Mouse (Mus musculus) neural tube, embryonic 12.5 days (tissue): ENCODE results near the gene Chd3. TPM values are rescaled to one million over a fixed set of nuclear protein-coding genes. Genes with fewer than 3 reads are reported as not detected.
"Not testable (repeated sequence)": the region's sequence is repeated elsewhere in the genome, so short reads cannot be mapped to it uniquely, and the experiment has no call there.

Experiments used
- ATAC-seq: fragments of 200-750 bp; cut with Nextera tagmentation; 2 replicates; pipeline ENCODE4 v1.8.0; 2017; ENCODE audit warnings: low read depth, mild to moderate bottlenecking, moderate TSS enrichment, moderate library complexity; ENCODE audit not compliant: low FRiP score
- H3K27ac ChIP-seq: fragments of 300-500 bp; sonication (generic); 2 replicates; pipeline ENCODE4 v1.5.1; 2016
- H3K27me3 ChIP-seq: fragments of 300-500 bp; sonication (generic); replicated peaks from 2 replicates; pipeline ENCODE4 v1.6.1; 2016; ENCODE audit warnings: mild to moderate bottlenecking
- H3K36me3 ChIP-seq: fragments of 300-500 bp; sonication (generic); 2 replicates; pipeline ENCODE4 v1.6.1; 2016; ENCODE audit warnings: mild to moderate bottlenecking
- H3K4me1 ChIP-seq: fragments of 300-500 bp; sonication (generic); 2 replicates; pipeline ENCODE4 v1.6.1; 2016
- H3K4me2 ChIP-seq: fragments of 300-500 bp; sonication (generic); replicated peaks from 2 replicates; pipeline ENCODE4 v1.6.1; 2016; ENCODE audit warnings: mild to moderate bottlenecking
- H3K4me3 ChIP-seq: fragments of 300-500 bp; sonication (generic); 2 replicates; pipeline ENCODE4 v1.5.1; 2016
- H3K9ac ChIP-seq: fragments of 300-500 bp; sonication (generic); 2 replicates; pipeline ENCODE4 v1.6.1; 2016; ENCODE audit warnings: mild to moderate bottlenecking
- H3K9me3 ChIP-seq: fragments of 300-500 bp; sonication (generic); 2 replicates; pipeline ENCODE4 v1.6.1; 2016; ENCODE audit warnings: mild to moderate bottlenecking
- WGBS: fragments of 180-500 bp; shearing (Covaris S2); methylation state at CpG from one replicate; pipeline ENCODE4 v1.1.7; 2016; 5-methylcytosine and 5-hydroxymethylcytosine counted together
- polyA plus RNA-seq: library from polyadenylated mRNA; unstranded; fragments of >200 nt; fragmentation: Nextera tagmentation; extraction: Ambion mirVana; gene quantifications from 2 replicates; pipeline ENCODE4 v1.2.1, GENCODE M21; 2016

The Chd3 gene
- polyA plus RNA-seq, 1 experiment from 2014 or later = 87.1 TPM

GRCm38 (mm10) chr11:69395634-69396373 is 26.6 kb upstream of the Chd3 start:
- Histone ChIP-seq H3K27me3 (peaks cover 15% of the 10 kb centered on the region), H3K9me3 (no peaks in the 10 kb centered on the region), H3K36me3 (peaks cover 22% of the 10 kb centered on the region), H3K9ac (peak overlapping the region; percentile 82), H3K4me3 (peak overlapping the region; percentile 73), H3K4me2 (peak overlapping the region; percentile 79), H3K27ac (peak overlapping the region; percentile 85; the same call in 1 of the 2 replicates), H3K4me1 (peaks cover 38% of the 10 kb centered on the region)
- peak; percentile 86 for ATAC-seq
- under 1% methylated on average over 48 of the region's 48 CpGs for WGBS

- Histone ChIP-seq H3K27ac (peak within 1 kb of the TSS; percentile 85; the same call in 1 of the 2 replicates), H3K9ac (peak within 1 kb of the TSS; percentile 82), H3K4me3 (peak within 1 kb of the TSS; percentile 73), H3K36me3 (peaks cover 16% of the 10 kb centered on the region), H3K4me2 (peak within 1 kb of the TSS; percentile 79), H3K4me1 (peaks cover 38% of the 10 kb centered on the region)
- ATAC-seq = peak; percentile 74
- H3K9me3 ChIP-seq, H3K27me3 ChIP-seq: not testable (repeated sequence)
- under 1% methylated on average over 24 of the region's 24 CpGs for WGBS
Measured at GRCm38 (mm10) chr11:69395235-69395633, 26.0 kb upstream of the Chd3 start, which contains the start of the genes Naa38 and Cyb5d1. Gene Naa38 (plus strand): TSS chr11:69395487. Gene Cyb5d1 (minus strand): TSS chr11:69395631.

DNA sequence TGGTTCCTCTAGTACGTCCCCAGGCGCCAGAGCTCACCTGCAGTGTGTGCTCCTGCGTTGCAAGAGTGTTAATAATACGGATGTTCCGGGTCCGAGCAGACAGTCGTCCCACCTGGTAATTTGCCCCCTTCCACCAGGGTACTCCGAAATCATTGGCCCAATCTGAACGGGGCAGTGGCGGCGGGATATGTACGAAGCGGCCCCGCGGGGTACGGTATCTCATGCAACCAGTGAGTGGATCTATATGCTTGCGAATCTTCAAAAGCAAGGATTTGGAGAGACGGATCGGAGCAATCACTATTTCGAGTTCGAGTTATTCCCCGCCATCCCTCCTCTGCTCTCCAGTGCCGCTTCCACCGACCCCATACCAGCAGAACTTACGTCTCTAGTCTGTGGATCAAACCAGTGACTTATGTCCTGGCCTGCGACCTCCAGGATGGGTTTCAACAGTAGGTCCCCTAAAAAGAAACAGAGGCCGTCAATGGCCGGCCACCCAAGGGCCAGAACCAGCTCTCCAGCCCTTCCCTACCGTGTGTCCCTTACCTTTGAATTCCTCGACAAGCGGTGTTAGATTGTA is 25.5 kb upstream of the Chd3 start:
- peak overlapping the region; percentile 73 for H3K4me3 ChIP-seq
- not testable (repeated sequence) for H3K27ac ChIP-seq, H3K27me3 ChIP-seq, ATAC-seq, H3K9me3 ChIP-seq
- 2% methylated on average over 31 of the region's 31 CpGs for WGBS
- H3K4me1 ChIP-seq = peaks cover 32% of the 10 kb centered on the region
- H3K36me3 ChIP-seq = peaks cover 11% of the 10 kb centered on the region
- H3K4me2 ChIP-seq = peak overlapping the region; percentile 79
- H3K9ac ChIP-seq = peak overlapping the region; percentile 82

GRCm38 (mm10) chr11:69390400-69391034 is 21.3 kb upstream of the Chd3 start:
- ATAC-seq = no peak
- 54% methylated on average over 10 of the region's 10 CpGs for WGBS

GRCm38 (mm10) chr11:69389531-69390399 is 20.6 kb upstream of the Chd3 start:
- no peak for ATAC-seq
- Histone ChIP-seq H3K36me3 (peaks cover 3% of the 10 kb centered on the region; the same call in 1 of the 2 replicates), H3K9me3 (no peaks in the 10 kb centered on the region), H3K9ac (no peak overlapping the region), H3K4me2 (0 out of 2 replicates have a peak overlapping the region, but pooled peaks have one; percentile 9), H3K27ac (no peak overlapping the region), H3K27me3 (no peaks in the 10 kb centered on the region), H3K4me3 (no peak overlapping the region), H3K4me1 (peaks cover 4% of the 10 kb centered on the region)
- 63% methylated on average over 14 of the region's 14 CpGs for WGBS

More at GRCm38 (mm10) chr11:69390400-69391034, 21.3 kb upstream of the Chd3 start:
- Histone ChIP-seq H3K36me3 (peaks cover 3% of the 10 kb centered on the region; the same call in 1 of the 2 replicates), H3K27me3 (no peaks in the 10 kb centered on the region), H3K9ac (no peak overlapping the region), H3K4me1 (peaks cover 4% of the 10 kb centered on the region), H3K27ac (no peak overlapping the region), H3K4me2 (0 out of 2 replicates have a peak overlapping the region, but pooled peaks have one; percentile 9), H3K4me3 (no peak overlapping the region), H3K9me3 (no peaks in the 10 kb centered on the region)

DNA sequence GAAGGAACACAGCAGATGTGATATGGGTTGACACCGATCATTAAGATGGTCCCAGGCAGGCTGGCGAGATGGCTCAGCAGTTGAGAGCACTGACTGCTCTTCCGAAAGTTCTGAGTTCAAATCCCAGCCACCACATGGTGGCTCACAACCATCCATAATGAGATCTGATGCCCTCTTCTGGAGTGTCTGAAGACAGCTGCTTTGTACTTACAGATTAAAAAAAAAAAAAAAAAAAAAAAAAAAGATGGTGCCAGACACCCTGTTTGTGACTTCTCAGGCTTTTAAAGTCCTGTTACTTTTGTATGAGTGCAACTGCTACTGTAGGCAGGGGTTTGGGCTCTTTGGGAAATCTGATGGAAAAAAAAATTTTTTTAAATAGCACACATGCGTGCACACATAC is 19.5 kb upstream of the Chd3 start:
- no peaks in the 10 kb centered on the region for H3K9me3 ChIP-seq
- H3K4me1 ChIP-seq = no peaks in the 10 kb centered on the region
- no peak overlapping the region for H3K4me2 ChIP-seq
- 98% methylated on average over 4 of the region's 4 CpGs for WGBS
- no peak overlapping the region for H3K27ac ChIP-seq
- ATAC-seq = no peak
- no peak overlapping the region for H3K9ac ChIP-seq
- H3K27me3 ChIP-seq = no peaks in the 10 kb centered on the region
- peaks cover 3% of the 10 kb centered on the region; the same call in 1 of the 2 replicates for H3K36me3 ChIP-seq
- H3K4me3 ChIP-seq = no peak overlapping the region

DNA sequence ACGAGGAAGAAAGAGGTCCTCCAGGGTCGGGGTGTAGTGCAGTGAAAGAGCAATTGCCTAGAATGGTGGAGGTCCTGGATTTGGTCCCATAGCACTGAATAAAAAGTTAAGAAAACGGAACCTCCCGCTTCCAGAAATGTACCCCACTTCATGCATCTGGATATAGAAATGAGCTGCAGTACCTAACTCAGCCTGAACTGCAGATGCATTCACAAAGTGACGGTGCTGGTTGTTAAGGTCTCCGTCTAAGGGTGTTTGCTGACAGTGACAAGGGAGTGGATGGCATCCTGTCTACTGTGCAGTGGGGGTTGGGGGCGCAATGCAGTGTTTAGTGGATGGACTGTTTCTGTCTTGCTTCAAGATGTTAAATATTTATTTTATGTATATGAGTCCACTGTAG is 17.6 kb upstream of the Chd3 start:
- Histone ChIP-seq H3K27me3 (no peaks in the 10 kb centered on the region), H3K27ac (no peak overlapping the region), H3K9ac (no peak overlapping the region), H3K9me3 (no peaks in the 10 kb centered on the region), H3K4me1 (no peaks in the 10 kb centered on the region), H3K36me3 (no peaks in the 10 kb centered on the region), H3K4me2 (no peak overlapping the region), H3K4me3 (no peak overlapping the region)
- 85% methylated on average over 7 of the region's 7 CpGs for WGBS
- no peak for ATAC-seq

GRCm38 (mm10) chr11:69384979-69385378 is 15.8 kb upstream of the Chd3 start:
- Histone ChIP-seq H3K4me3 (no peak overlapping the region), H3K27me3 (no peaks in the 10 kb centered on the region), H3K4me2 (no peak overlapping the region), H3K4me1 (no peaks in the 10 kb centered on the region), H3K27ac (no peak overlapping the region), H3K9ac (no peak overlapping the region), H3K36me3 (no peaks in the 10 kb centered on the region), H3K9me3 (no peaks in the 10 kb centered on the region)
- no peak for ATAC-seq
- WGBS = 88% methylated on average over 6 of the region's 6 CpGs

GRCm38 (mm10) chr11:69382478-69383105 is 13.4 kb upstream of the Chd3 start:
- Histone ChIP-seq H3K9ac (no peak overlapping the region), H3K9me3 (no peaks in the 10 kb centered on the region), H3K27me3 (no peaks in the 10 kb centered on the region), H3K27ac (no peak overlapping the region), H3K36me3 (peaks cover 7% of the 10 kb centered on the region; the same call in 1 of the 2 replicates), H3K4me2 (no peak overlapping the region), H3K4me3 (no peak overlapping the region), H3K4me1 (no peaks in the 10 kb centered on the region)
- 72% methylated on average over 10 of the region's 10 CpGs for WGBS
- no peak for ATAC-seq

GRCm38 (mm10) chr11:69381356-69381755 is 12.2 kb upstream of the Chd3 start:
- Histone ChIP-seq H3K36me3 (peaks cover 7% of the 10 kb centered on the region; the same call in 1 of the 2 replicates), H3K4me1 (no peaks in the 10 kb centered on the region), H3K27ac (no peak overlapping the region), H3K4me3 (no peak overlapping the region), H3K27me3 (no peaks in the 10 kb centered on the region), H3K9me3 (no peaks in the 10 kb centered on the region), H3K4me2 (no peak overlapping the region), H3K9ac (no peak overlapping the region)
- WGBS = 85% methylated on average over 6 of the region's 6 CpGs
- ATAC-seq = no peak

GRCm38 (mm10) chr11:69379600-69379999 is 10.4 kb upstream of the Chd3 start:
- Histone ChIP-seq H3K9me3 (no peaks in the 10 kb centered on the region), H3K4me1 (no peaks in the 10 kb centered on the region), H3K4me2 (no peak overlapping the region), H3K9ac (no peak overlapping the region), H3K4me3 (no peak overlapping the region), H3K27ac (no peak overlapping the region), H3K27me3 (no peaks in the 10 kb centered on the region), H3K36me3 (peaks cover 7% of the 10 kb centered on the region; the same call in 1 of the 2 replicates)
- no peak for ATAC-seq
- WGBS = 88% methylated on average over 3 of the region's 3 CpGs
